Mouse (Mus musculus): Measurements from ENCODE around the gene Emp3. TPM values are rescaled to one million over a fixed set of nuclear protein-coding genes. Genes with fewer than 3 reads are reported as not detected.

Gene Emp3
- polyA plus RNA-seq, 1 experiment from 2014 or later, result 307 TPM

DNA sequence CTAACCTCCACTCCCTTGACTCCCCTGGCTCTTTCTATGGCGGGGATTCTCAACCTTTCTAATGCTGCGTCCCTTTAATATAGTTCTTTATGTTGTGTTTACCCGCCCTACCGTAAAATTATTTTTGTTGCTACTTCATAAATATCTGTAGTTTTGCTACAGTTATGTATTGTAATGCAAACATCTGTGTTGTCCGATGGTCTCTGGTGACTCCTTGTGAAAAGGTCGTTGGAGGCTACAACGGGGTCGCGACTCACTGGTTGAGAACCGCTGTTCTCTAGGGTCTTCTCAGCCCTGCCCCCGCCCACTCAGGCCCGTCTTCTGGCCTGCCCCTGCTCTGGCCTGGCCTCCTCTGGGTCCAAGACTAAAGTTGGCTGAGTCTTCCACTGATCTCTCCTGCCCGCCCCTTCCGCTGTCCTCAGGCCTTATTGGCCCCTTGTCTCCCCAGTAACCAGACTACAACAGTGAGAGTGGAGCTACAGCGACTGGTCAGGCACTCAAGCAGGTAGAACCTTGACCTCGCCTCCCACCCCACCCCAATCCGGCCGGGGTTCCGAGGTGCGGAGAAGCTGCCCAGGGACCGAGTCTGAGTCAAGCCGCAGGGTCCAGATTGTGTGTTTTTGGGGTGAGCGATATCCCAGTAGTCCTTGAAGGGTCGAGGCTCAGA, 2.7 kb upstream of the Emp3 start, which contains the start of gene Ccdc114:
Gene Ccdc114, plus strand, starts transcription at position 311 of the 667 bp plus-strand sequence.
- ATAC-seq (ENCODE audit: insufficient number of reproducible peaks, low FRiP score, low TSS enrichment, low read depth), result peak; percentile 12; the same call in 1 of the 2 replicates
- Histone ChIP-seq H3K4me2 (replicated peaks) (peak within 1 kb of the TSS; percentile 69), H3K4me3 (replicated peaks) (peak within 1 kb of the TSS; percentile 50), H3K27me3 (peaks cover 8% of the 10 kb centered on the region), H3K27ac (replicated peaks) (peak within 1 kb of the TSS; percentile 98), H3K9ac (no peak within 1 kb of the TSS), H3K36me3 (no peaks in the 10 kb centered on the region), H3K9me3 (replicated peaks) (no peaks in the 10 kb centered on the region), H3K4me1 (peaks cover 47% of the 10 kb centered on the region)
- 8% methylated on average over 24 of the region's 24 CpGs for WGBS

GRCm38 (mm10) chr7:45922928-45923761, 1.9 kb upstream of the Emp3 start:
- H3K27me3 ChIP-seq, result peaks cover 6% of the 10 kb centered on the region
- H3K9ac ChIP-seq, result no peak overlapping the region
- peak overlapping the region; percentile 98 for H3K27ac ChIP-seq (replicated peaks)
- under 1% methylated on average over 37 of the region's 37 CpGs for WGBS
- H3K4me1 ChIP-seq, result peaks cover 52% of the 10 kb centered on the region
- H3K4me3 ChIP-seq (replicated peaks), result peak overlapping the region; percentile 50
- ATAC-seq (ENCODE audit: insufficient number of reproducible peaks, low FRiP score, low TSS enrichment, low read depth), result peak; percentile 89
- peak overlapping the region; percentile 69 for H3K4me2 ChIP-seq (replicated peaks)
- 0 out of 2 replicates have a peak, but pooled peaks cover 2% of the 10 kb centered on the region for H3K36me3 ChIP-seq
- H3K9me3 ChIP-seq (replicated peaks), result no peaks in the 10 kb centered on the region

GRCm38 (mm10) chr7:45921950-45922600, 871 bp upstream of the Emp3 start:
- 68% methylated on average over 12 of the region's 12 CpGs for WGBS
- no peaks in the 10 kb centered on the region for H3K27me3 ChIP-seq
- no peak overlapping the region for H3K9ac ChIP-seq
- ATAC-seq (ENCODE audit: insufficient number of reproducible peaks, low FRiP score, low TSS enrichment, low read depth), result no peak
- H3K4me1 ChIP-seq, result peaks cover 62% of the 10 kb centered on the region
- no peaks in the 10 kb centered on the region for H3K9me3 ChIP-seq (replicated peaks)
- peak overlapping the region; percentile 69 for H3K4me2 ChIP-seq (replicated peaks)
- H3K27ac ChIP-seq (replicated peaks), result peak overlapping the region; percentile 98
- 0 out of 2 replicates have a peak, but pooled peaks cover 5% of the 10 kb centered on the region for H3K36me3 ChIP-seq
- H3K4me3 ChIP-seq (replicated peaks), result peak overlapping the region; percentile 50

DNA sequence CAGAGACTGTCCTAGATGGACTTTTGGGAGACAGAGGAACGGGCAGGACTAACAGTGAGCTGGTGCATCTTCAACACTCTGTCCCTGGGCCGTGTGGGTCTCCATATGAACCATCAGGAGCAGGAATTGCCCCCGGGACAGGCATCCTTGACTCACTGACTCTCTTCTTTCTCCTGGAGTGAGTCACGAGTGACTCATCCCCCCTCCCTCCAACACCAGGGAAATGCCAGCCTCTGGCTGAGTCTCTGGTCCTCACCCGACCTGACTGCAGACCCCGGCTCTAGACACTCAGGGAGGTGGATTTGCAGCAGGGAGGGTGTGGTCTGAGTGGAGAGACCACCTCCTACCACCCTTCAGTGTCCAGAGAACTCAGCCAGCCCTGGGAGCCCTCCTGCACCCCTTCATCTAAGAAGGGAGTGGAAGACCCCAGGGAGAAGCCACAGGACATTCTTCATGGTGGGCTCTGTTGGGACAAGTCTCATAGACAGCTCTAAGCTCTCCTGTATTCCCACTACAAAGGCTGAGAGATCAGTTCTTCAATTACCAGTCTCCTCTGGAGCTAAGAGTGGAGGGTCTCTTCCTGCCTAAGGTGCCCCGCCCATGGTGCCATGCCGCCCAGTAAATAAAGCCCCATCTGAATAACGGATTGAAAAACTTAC, 492 bp downstream of the Emp3 start:
- Histone ChIP-seq H3K4me1 (peaks cover 75% of the 10 kb centered on the region), H3K4me3 (replicated peaks) (peak overlapping the region; percentile 56), H3K9me3 (replicated peaks) (no peaks in the 10 kb centered on the region), H3K4me2 (replicated peaks) (peak overlapping the region; percentile 71), H3K36me3 (0 out of 2 replicates have a peak, but pooled peaks cover 5% of the 10 kb centered on the region), H3K9ac (peak overlapping the region; percentile 49), H3K27me3 (no peaks in the 10 kb centered on the region), H3K27ac (replicated peaks) (peak overlapping the region; percentile 98)
- ATAC-seq (ENCODE audit: insufficient number of reproducible peaks, low FRiP score, low TSS enrichment, low read depth), result peak; percentile 2; the same call in 1 of the 2 replicates
- WGBS, result 15% methylated on average over 9 of the region's 9 CpGs

DNA sequence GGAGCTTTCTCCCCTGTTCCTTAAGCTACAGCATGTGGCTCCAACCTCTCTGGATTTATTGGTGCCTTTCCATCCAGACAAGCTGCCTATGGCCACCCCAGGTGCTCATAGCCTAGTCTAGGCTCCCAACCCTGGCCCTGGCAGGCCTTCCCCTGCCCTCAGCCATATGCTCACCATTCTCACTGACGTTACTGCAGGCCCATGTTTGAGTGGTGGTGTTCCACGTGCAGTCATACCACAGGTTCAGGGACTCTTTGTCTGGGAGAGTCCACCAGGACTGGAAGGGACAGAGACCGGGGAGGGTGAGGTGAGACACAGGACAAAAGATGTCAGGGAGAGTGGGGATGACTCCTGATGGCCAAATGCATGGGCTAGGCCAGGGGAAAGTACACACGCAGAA, 1.4 kb downstream of the Emp3 start:
- Histone ChIP-seq H3K27me3 (no peaks in the 10 kb centered on the region), H3K4me3 (replicated peaks) (peak overlapping the region; percentile 56), H3K27ac (replicated peaks) (peak overlapping the region; percentile 98), H3K36me3 (0 out of 2 replicates have a peak, but pooled peaks cover 5% of the 10 kb centered on the region), H3K9me3 (replicated peaks) (no peaks in the 10 kb centered on the region), H3K9ac (peak overlapping the region; percentile 49; the same call in 1 of the 2 replicates), H3K4me2 (replicated peaks) (peak overlapping the region; percentile 71), H3K4me1 (peaks cover 82% of the 10 kb centered on the region)
- no peak for ATAC-seq (ENCODE audit: insufficient number of reproducible peaks, low FRiP score, low TSS enrichment, low read depth)
- WGBS, result 61% methylated on average over 4 of the region's 4 CpGs

DNA sequence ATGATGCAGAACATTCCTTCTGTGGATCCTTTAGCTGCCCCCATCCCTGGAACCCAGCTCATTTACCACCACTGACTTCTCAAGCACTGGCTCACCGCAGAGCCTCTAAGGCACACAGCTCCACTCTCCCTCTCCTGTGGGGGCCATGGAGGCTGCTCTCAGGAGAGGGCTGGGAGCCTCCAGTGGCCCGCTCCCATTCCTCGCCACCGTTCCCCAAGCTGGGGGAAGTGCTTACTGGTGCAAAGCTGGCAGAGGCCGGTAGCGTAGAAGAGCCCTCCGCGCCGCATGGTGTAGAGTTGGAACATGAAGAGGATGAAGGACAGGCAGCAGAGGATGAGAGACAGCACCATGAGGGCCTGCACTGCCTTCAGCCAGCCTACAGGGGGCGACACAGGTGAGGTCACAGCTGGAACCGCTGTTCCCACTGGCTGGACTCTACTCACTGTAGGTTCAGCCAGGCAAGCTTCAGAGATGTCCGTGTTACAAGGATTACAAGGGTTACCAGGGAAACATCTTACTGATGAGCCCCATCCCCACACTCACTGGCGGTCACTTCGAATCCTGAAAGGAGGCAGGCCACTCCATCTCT, 2.0 kb downstream of the Emp3 start:
- no peaks in the 10 kb centered on the region for H3K9me3 ChIP-seq (replicated peaks)
- peak overlapping the region; percentile 56 for H3K4me3 ChIP-seq (replicated peaks)
- H3K9ac ChIP-seq, result peak overlapping the region; percentile 49; the same call in 1 of the 2 replicates
- peaks cover 81% of the 10 kb centered on the region for H3K4me1 ChIP-seq
- H3K4me2 ChIP-seq (replicated peaks), result peak overlapping the region; percentile 71
- H3K36me3 ChIP-seq, result 0 out of 2 replicates have a peak, but pooled peaks cover 5% of the 10 kb centered on the region
- H3K27me3 ChIP-seq, result no peaks in the 10 kb centered on the region
- ATAC-seq (ENCODE audit: insufficient number of reproducible peaks, low FRiP score, low TSS enrichment, low read depth), result no peak
- WGBS, result 67% methylated on average over 14 of the region's 14 CpGs
- H3K27ac ChIP-seq (replicated peaks), result peak overlapping the region; percentile 98

- 0 out of 2 replicates have a peak overlapping the region, but pooled peaks have one; percentile 12 for H3K9ac ChIP-seq
- H3K27ac ChIP-seq (replicated peaks), result peak overlapping the region; percentile 95
- 83% methylated on average over 15 of the region's 15 CpGs for WGBS
- H3K4me3 ChIP-seq (replicated peaks), result no peak overlapping the region
- H3K36me3 ChIP-seq, result 0 out of 2 replicates have a peak, but pooled peaks cover 5% of the 10 kb centered on the region
- H3K4me2 ChIP-seq (replicated peaks), result peak overlapping the region; percentile 55
- H3K4me1 ChIP-seq, result peaks cover 77% of the 10 kb centered on the region
- no peaks in the 10 kb centered on the region for H3K27me3 ChIP-seq
- H3K9me3 ChIP-seq (replicated peaks), result no peaks in the 10 kb centered on the region
- ATAC-seq (ENCODE audit: insufficient number of reproducible peaks, low FRiP score, low TSS enrichment, low read depth), result no peak
Observed at GRCm38 (mm10) chr7:45917926-45918325, 3.3 kb downstream of the Emp3 start.

DNA sequence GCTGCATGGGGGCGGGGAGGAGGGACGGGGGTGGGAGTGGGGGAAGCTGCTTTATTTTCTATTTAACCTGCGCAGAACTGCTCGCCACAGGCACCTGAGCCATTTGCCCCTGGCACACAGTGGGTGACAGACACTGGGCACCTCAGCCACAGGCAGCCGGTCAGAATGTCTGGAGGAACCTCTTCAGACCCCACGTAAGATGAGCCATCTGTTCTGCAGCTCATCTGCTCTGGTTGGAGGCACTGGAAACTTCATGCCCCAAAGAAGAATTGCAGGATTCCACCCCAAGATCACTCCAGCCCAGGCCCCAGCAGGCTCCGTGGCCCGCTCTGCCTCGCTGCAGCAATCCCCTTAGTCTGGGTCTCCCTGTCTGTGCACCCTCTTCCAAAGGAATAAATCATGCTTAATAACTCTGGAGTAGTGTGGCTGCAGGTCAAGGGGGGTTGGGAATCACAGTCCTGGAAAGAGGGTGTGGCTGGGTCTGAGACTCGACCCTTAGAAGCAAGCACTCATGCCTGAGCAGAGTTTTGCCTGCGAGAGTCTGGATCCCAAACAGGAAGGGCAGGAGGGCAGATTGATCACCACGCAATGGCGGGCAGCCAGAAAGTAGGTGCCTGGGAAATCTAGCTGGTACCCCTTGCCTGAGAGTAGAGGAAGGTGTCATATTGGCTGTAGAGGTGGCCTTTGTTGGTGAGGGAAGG, 4.0 kb downstream of the Emp3 start:
- H3K4me2 ChIP-seq (replicated peaks), result peak overlapping the region; percentile 55
- H3K9me3 ChIP-seq (replicated peaks), result no peaks in the 10 kb centered on the region
- peak overlapping the region; percentile 35 for H3K4me3 ChIP-seq (replicated peaks)
- peak overlapping the region; percentile 12; the same call in 1 of the 2 replicates for H3K9ac ChIP-seq
- H3K27ac ChIP-seq (replicated peaks), result peak overlapping the region; percentile 95
- no peaks in the 10 kb centered on the region for H3K27me3 ChIP-seq
- H3K4me1 ChIP-seq, result peaks cover 69% of the 10 kb centered on the region
- WGBS, result 18% methylated on average over 13 of the region's 13 CpGs
- H3K36me3 ChIP-seq, result peaks cover 5% of the 10 kb centered on the region; the same call in 1 of the 2 replicates
- peak; percentile 3; the same call in 1 of the 2 replicates for ATAC-seq (ENCODE audit: insufficient number of reproducible peaks, low FRiP score, low TSS enrichment, low read depth)

GRCm38 (mm10) chr7:45916056-45917003, 4.9 kb downstream of the Emp3 start:
- WGBS, result 36% methylated on average over 26 of the region's 26 CpGs
- Histone ChIP-seq H3K4me1 (peaks cover 61% of the 10 kb centered on the region), H3K9me3 (replicated peaks) (no peaks in the 10 kb centered on the region), H3K27me3 (no peaks in the 10 kb centered on the region), H3K4me2 (replicated peaks) (peak overlapping the region; percentile 55), H3K27ac (replicated peaks) (peak overlapping the region; percentile 95), H3K9ac (0 out of 2 replicates have a peak overlapping the region, but pooled peaks have one; percentile 3), H3K4me3 (replicated peaks) (peak overlapping the region; percentile 35), H3K36me3 (peaks cover 5% of the 10 kb centered on the region; the same call in 1 of the 2 replicates)
- peak; percentile 84 for ATAC-seq (ENCODE audit: insufficient number of reproducible peaks, low FRiP score, low TSS enrichment, low read depth)
